Mouse (Mus musculus): ENCODE measurements around the gene Btaf1. TPM values are rescaled to one million over a fixed set of nuclear protein-coding genes. Genes with fewer than 3 reads are reported as not detected.

Gene Btaf1
- polyA plus RNA-seq, 1 experiment: 11.1 TPM

DNA sequence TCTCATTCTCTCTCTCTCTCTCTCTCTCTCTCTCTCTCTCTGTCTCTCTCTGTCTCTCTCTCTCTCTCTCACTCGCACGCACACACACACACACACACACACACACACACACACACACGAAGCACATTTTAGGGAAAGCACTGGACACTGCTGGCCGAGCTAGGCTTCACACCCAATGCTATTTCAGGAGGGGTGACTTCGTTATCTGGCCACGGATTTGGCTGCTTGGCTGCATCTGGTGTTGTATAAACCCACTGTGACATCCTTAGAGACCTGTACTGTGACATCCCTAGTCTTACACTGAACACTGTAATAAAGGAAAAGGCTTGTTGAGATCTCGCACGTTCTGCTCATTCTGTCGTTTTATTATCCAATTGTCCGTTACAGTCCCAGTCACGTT lies 95.1 kb downstream of the Btaf1 start:
- TF ChIP-seq CTCF (IDR thresholded peaks at IDR 0.05; ENCODE audit: control insufficient read depth, insufficient read depth, low read length) (no peak), POLR2A (IDR thresholded peaks at IDR 0.05; ENCODE audit: borderline replicate concordance, control insufficient read depth, low read depth, low read length) (no peak)
- 86% methylated on average over 11 of the region's 11 CpGs for WGBS
- no peak overlapping the region for H3K27ac ChIP-seq (ENCODE audit: control insufficient read depth, insufficient read depth, low read depth, low read length, poor library complexity)
- H3K4me3 ChIP-seq (replicated peaks; ENCODE audit: control insufficient read depth, low read depth, low read length): no peak overlapping the region
- H3K4me1 ChIP-seq (ENCODE audit: control insufficient read depth, insufficient read depth, low read length): no peaks in the 10 kb centered on the region; the same call in 1 of the 2 replicates

GRCm38 (mm10) chr19:37022146-37022545 lies 96.3 kb downstream of the Btaf1 start:
- WGBS: 90% methylated on average over 5 of the region's 5 CpGs
- TF ChIP-seq POLR2A (IDR thresholded peaks at IDR 0.05; ENCODE audit: borderline replicate concordance, control insufficient read depth, low read depth, low read length) (no peak), CTCF (IDR thresholded peaks at IDR 0.05; ENCODE audit: control insufficient read depth, insufficient read depth, low read length) (no peak)
- H3K27ac ChIP-seq (ENCODE audit: control insufficient read depth, insufficient read depth, low read depth, low read length, poor library complexity): no peak overlapping the region
- H3K4me1 ChIP-seq (ENCODE audit: control insufficient read depth, insufficient read depth, low read length): no peaks in the 10 kb centered on the region; the same call in 1 of the 2 replicates
- no peak overlapping the region for H3K4me3 ChIP-seq (replicated peaks; ENCODE audit: control insufficient read depth, low read depth, low read length)

- WGBS: 71% methylated on average over 13 of the region's 13 CpGs
- Histone ChIP-seq H3K27ac (ENCODE audit: control insufficient read depth, insufficient read depth, low read depth, low read length, poor library complexity) (no peak overlapping the region), H3K4me3 (replicated peaks; ENCODE audit: control insufficient read depth, low read depth, low read length) (no peak overlapping the region), H3K4me1 (ENCODE audit: control insufficient read depth, insufficient read depth, low read length) (no peaks in the 10 kb centered on the region)
- TF ChIP-seq POLR2A (IDR thresholded peaks at IDR 0.05; ENCODE audit: borderline replicate concordance, control insufficient read depth, low read depth, low read length) (no peak), CTCF (IDR thresholded peaks at IDR 0.05; ENCODE audit: control insufficient read depth, insufficient read depth, low read length) (no peak)
Measured at GRCm38 (mm10) chr19:37025839-37026319, 100.0 kb downstream of the Btaf1 start.

DNA sequence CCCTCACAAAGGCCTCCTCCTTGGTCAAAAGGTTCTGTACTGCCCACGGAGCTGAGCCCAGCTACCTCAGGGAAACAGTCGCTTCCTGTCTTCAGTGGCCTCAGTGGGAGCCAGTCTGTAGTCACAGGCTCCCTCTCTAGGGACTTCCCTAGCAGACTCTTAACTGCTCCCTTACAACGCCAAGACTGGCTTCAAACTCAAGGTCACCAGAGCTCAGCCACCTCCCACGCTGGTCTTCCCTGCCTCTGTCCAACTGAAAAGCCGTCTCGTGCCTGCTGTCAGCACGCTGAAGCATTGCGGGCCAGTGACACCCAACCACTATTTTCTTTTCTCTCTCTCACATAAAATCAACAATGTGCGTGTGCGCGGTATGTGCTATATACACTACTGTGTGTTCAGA lies 100.5 kb downstream of the Btaf1 start:
- 77% methylated on average over 11 of the region's 11 CpGs for WGBS
- H3K4me3 ChIP-seq (replicated peaks; ENCODE audit: control insufficient read depth, low read depth, low read length): no peak overlapping the region
- H3K4me1 ChIP-seq (ENCODE audit: control insufficient read depth, insufficient read depth, low read length): no peaks in the 10 kb centered on the region
- TF ChIP-seq POLR2A (IDR thresholded peaks at IDR 0.05; ENCODE audit: borderline replicate concordance, control insufficient read depth, low read depth, low read length) (no peak), CTCF (IDR thresholded peaks at IDR 0.05; ENCODE audit: control insufficient read depth, insufficient read depth, low read length) (no peak)
- no peak overlapping the region for H3K27ac ChIP-seq (ENCODE audit: control insufficient read depth, insufficient read depth, low read depth, low read length, poor library complexity)

DNA sequence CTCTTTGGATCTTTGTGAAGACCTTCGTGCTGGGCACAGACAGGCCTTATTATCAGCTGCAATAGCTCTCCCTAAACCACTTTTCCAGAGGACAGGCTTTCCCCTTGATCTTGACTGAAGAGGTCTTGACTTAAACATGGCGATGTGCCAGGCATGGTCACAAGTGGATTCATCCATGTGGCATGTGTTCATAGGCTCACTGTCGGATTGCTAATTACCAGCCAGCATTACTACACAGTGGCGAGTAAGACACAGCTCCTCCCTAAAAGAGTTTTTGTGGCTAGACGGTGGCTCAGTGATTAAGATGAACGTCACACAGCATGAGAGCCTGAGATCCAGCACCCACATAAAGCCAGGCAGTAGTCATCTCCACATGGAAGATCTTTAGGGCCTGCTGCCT lies 103.9 kb downstream of the Btaf1 start:
- 87% methylated on average over 6 of the region's 6 CpGs for WGBS
- Histone ChIP-seq H3K4me3 (replicated peaks; ENCODE audit: control insufficient read depth, low read depth, low read length) (no peak overlapping the region), H3K27ac (ENCODE audit: control insufficient read depth, insufficient read depth, low read depth, low read length, poor library complexity) (no peak overlapping the region), H3K4me1 (ENCODE audit: control insufficient read depth, insufficient read depth, low read length) (no peaks in the 10 kb centered on the region)
- no peak for TF ChIP-seq CTCF (IDR thresholded peaks at IDR 0.05; ENCODE audit: control insufficient read depth, insufficient read depth, low read length)
- TF ChIP-seq POLR2A (IDR thresholded peaks at IDR 0.05; ENCODE audit: borderline replicate concordance, control insufficient read depth, low read depth, low read length): no peak

- Histone ChIP-seq H3K4me3 (replicated peaks; ENCODE audit: control insufficient read depth, low read depth, low read length) (no peak overlapping the region), H3K27ac (ENCODE audit: control insufficient read depth, insufficient read depth, low read depth, low read length, poor library complexity) (no peak overlapping the region), H3K4me1 (ENCODE audit: control insufficient read depth, insufficient read depth, low read length) (no peaks in the 10 kb centered on the region)
- 83% methylated on average over 5 of the region's 5 CpGs for WGBS
- TF ChIP-seq CTCF (IDR thresholded peaks at IDR 0.05; ENCODE audit: control insufficient read depth, insufficient read depth, low read length) (no peak), POLR2A (IDR thresholded peaks at IDR 0.05; ENCODE audit: borderline replicate concordance, control insufficient read depth, low read depth, low read length) (no peak)
Measured at GRCm38 (mm10) chr19:37031446-37031845, 105.6 kb downstream of the Btaf1 start.

DNA sequence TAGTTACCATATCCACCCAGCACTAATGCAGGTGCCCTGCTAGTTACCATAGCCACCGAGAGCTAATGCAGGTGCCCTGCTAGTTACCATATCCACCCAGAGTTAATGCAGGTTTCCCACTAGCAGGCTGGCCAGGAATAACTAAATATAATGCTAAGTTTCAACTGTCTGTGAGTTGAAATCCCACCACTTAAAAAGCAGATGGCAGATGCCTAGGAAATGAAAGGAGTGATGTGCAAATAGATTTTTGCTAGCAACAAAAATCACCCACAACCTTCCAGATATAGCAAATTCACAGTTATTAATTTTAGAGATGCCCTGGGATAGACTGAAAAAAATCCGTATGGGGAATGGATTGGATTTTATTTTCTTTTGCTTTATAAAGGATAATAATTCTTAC lies 106.5 kb downstream of the Btaf1 start:
- H3K4me1 ChIP-seq (ENCODE audit: control insufficient read depth, insufficient read depth, low read length): no peaks in the 10 kb centered on the region
- no peak for TF ChIP-seq CTCF (IDR thresholded peaks at IDR 0.05; ENCODE audit: control insufficient read depth, insufficient read depth, low read length)
- TF ChIP-seq POLR2A (IDR thresholded peaks at IDR 0.05; ENCODE audit: borderline replicate concordance, control insufficient read depth, low read depth, low read length): no peak
- no peak overlapping the region for H3K4me3 ChIP-seq (replicated peaks; ENCODE audit: control insufficient read depth, low read depth, low read length)
- 85% methylated on average over 2 of the region's 2 CpGs for WGBS
- no peak overlapping the region for H3K27ac ChIP-seq (ENCODE audit: control insufficient read depth, insufficient read depth, low read depth, low read length, poor library complexity)

GRCm38 (mm10) chr19:37040906-37041305 lies 115.0 kb downstream of the Btaf1 start:
- Histone ChIP-seq H3K4me3 (replicated peaks; ENCODE audit: control insufficient read depth, low read depth, low read length) (no peak overlapping the region), H3K27ac (ENCODE audit: control insufficient read depth, insufficient read depth, low read depth, low read length, poor library complexity) (no peak overlapping the region), H3K4me1 (ENCODE audit: control insufficient read depth, insufficient read depth, low read length) (no peaks in the 10 kb centered on the region)
- TF ChIP-seq POLR2A (IDR thresholded peaks at IDR 0.05; ENCODE audit: borderline replicate concordance, control insufficient read depth, low read depth, low read length) (no peak), CTCF (IDR thresholded peaks at IDR 0.05; ENCODE audit: control insufficient read depth, insufficient read depth, low read length) (no peak)

DNA sequence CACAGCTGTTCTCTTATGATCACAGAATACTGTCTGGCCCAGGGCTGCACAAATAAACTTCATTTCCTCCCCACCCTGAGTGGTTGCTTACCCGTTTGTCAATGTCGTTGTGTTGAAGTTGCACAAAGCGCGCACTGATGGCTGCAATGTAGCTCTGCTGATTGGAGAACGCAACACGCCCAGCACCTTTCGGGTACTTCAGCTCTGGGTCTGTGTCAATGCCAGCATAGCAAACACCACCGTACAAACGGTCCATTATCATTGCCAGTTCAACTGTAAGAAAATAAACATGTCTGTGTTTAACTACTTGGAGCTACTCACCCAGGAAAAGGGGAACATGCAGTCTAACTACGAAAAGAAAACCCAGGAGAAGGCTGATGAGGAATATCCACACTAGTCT lies 118.6 kb downstream of the Btaf1 start:
- TF ChIP-seq CTCF (IDR thresholded peaks at IDR 0.05; ENCODE audit: control insufficient read depth, insufficient read depth, low read length): no peak
- TF ChIP-seq POLR2A (IDR thresholded peaks at IDR 0.05; ENCODE audit: borderline replicate concordance, control insufficient read depth, low read depth, low read length): no peak
- WGBS: 87% methylated on average over 10 of the region's 10 CpGs
- no peak overlapping the region for H3K27ac ChIP-seq (ENCODE audit: control insufficient read depth, insufficient read depth, low read depth, low read length, poor library complexity)

More for the DNA sequence above, 118.6 kb downstream of the Btaf1 start:
- H3K4me3 ChIP-seq (replicated peaks; ENCODE audit: control insufficient read depth, low read depth, low read length): no peak overlapping the region
- H3K4me1 ChIP-seq (ENCODE audit: control insufficient read depth, insufficient read depth, low read length): no peaks in the 10 kb centered on the region
